Mouse (Mus musculus) stomach, embryonic 14.5 days (tissue): ENCODE measurements at regions not wholly inside any gene's neighbourhood (a gene's known extent, or its start where the extent isn't known, plus 50 kb on each side); places are given as distances from the start of the nearest gene placed in this dataset.
"Not testable (repeated sequence)": the region's sequence is repeated elsewhere in the genome, so short reads cannot be mapped to it uniquely, and the experiment has no call there.

Experiments
- ATAC-seq: fragments of 200-750 bp; cut with Nextera tagmentation; 2 replicates; pipeline ENCODE4 v1.8.0; 2017; ENCODE audit warnings: low read depth, moderate TSS enrichment; ENCODE audit not compliant: insufficient number of reproducible peaks, insufficient read depth, low FRiP score
- H3K27ac ChIP-seq: fragments of 300-500 bp; sonication (generic); 2 replicates; pipeline ENCODE4 v1.5.1; 2014; ENCODE audit warnings: mild to moderate bottlenecking, low read length, moderate library complexity, mixed read lengths
- H3K27me3 ChIP-seq: fragments of 300-500 bp; sonication (generic); 2 replicates; pipeline ENCODE4 v1.6.1; 2014; ENCODE audit warnings: low read length, control low read depth, mixed read lengths; ENCODE audit not compliant: control insufficient read depth, insufficient read depth
- H3K36me3 ChIP-seq: fragments of 300-500 bp; sonication (generic); 2 replicates; pipeline ENCODE4 v1.6.1; 2014; ENCODE audit warnings: mild to moderate bottlenecking, control low read depth, low read length, moderate library complexity, mixed read lengths; ENCODE audit not compliant: control insufficient read depth, insufficient read depth
- H3K4me1 ChIP-seq: fragments of 300-500 bp; sonication (generic); 2 replicates; pipeline ENCODE4 v1.6.1; 2014; ENCODE audit warnings: low read length, control low read depth, mixed read lengths; ENCODE audit not compliant: control insufficient read depth, insufficient read depth
- H3K4me2 ChIP-seq: fragments of 300-500 bp; sonication (generic); replicated peaks from 2 replicates; pipeline ENCODE4 v1.6.1; 2014; ENCODE audit warnings: low read depth, low read length, control low read depth
- H3K4me3 ChIP-seq: fragments of 300-500 bp; sonication (generic); 2 replicates; pipeline ENCODE4 v1.5.1; 2014; ENCODE audit warnings: low read depth, low read length, control low read depth
- H3K9ac ChIP-seq: fragments of 300-500 bp; sonication (generic); replicated peaks from 2 replicates; pipeline ENCODE4 v1.6.1; 2014; ENCODE audit warnings: low read depth, mild to moderate bottlenecking, control low read depth, low read length, moderate library complexity, mixed read lengths
- H3K9me3 ChIP-seq: fragments of 300-500 bp; sonication (generic); 2 replicates; pipeline ENCODE4 v1.6.1; 2016; ENCODE audit warnings: low read depth, low read length, control low read depth; ENCODE audit not compliant: control insufficient read depth
- WGBS: fragments of 180-500 bp; shearing (Covaris S2); extraction: QIAGEN DNeasy Blood & Tissue Kit; methylation state at CpG from one replicate; pipeline ENCODE4 v1.1.7; 2014; 5-methylcytosine and 5-hydroxymethylcytosine counted together

DNA sequence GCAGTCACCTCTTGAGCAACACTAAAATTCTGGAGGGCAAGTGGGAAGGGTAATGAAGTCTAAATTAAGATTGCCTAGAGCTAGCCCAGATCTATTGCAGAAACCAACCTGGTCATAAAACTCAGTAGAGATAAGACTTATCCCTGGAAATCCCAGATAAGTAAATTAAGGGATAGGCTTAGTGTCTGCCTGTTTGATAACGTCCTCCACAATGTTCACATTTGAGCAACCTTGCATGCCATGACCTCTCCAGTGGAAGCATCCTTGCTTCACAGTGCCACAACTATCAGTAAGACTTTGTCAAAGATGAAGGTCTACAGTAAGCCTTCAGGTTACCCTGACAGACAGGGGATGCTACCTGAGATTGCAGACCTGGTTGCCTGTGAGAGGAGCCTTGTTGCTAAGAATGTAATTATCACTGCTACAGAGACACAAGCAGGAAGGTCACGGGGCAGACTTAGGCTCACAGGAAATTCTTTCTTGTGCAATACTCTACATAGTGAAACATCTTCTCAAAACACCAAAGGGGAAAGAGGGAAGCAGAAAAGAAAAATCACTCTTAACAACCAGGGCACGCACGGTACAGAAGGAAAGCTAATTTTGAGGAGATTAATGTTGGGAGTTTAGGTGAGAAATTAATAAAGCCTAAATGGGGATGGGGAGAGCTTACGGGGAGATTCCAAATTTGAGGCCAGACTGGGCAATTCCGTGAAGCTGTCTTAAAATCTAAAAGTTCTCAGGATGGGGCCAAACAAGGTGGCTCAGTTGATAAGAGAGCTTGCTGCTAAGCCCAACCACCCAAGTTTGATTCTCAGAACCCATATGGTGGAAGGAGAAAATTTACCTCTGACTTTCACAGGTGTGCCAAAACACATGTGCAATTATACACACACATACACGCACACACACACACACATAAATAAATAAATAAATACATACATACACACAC is 56.9 kb upstream of the Prdm9 start:
- H3K4me3 ChIP-seq, result no peak overlapping the region
- H3K4me2 ChIP-seq, result no peak overlapping the region
- H3K27ac ChIP-seq, result no peak overlapping the region
- no peak overlapping the region for H3K9ac ChIP-seq
- H3K9me3 ChIP-seq, result no peaks in the 10 kb centered on the region
- no peak for ATAC-seq
- H3K4me1 ChIP-seq, result no peaks in the 10 kb centered on the region
- no peaks in the 10 kb centered on the region for H3K36me3 ChIP-seq
- 76% methylated on average over 7 of the region's 7 CpGs for WGBS
- no peaks in the 10 kb centered on the region for H3K27me3 ChIP-seq

DNA sequence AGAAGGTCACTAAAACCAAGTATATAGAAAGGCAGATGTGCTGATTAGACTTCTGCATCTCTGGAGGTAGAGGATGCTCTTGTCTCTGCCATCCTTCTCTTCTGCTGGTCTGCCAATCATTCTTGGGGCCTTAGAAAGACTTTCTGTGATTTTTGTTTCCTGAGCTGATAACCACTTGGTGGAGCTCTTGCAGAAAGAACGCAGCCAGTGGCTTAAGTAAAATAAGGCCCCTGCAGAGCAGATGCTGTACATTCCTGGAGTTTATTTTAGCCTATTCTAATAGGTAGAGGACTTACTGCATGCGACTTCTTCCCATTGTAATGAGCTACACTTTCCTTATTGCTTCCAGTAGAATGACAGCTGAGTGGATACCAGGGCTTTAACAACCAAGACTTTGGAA is 58.8 kb upstream of the Prdm9 start:
- Histone ChIP-seq H3K27me3 (no peaks in the 10 kb centered on the region), H3K4me2 (no peak overlapping the region), H3K4me3 (no peak overlapping the region), H3K9ac (no peak overlapping the region), H3K4me1 (no peaks in the 10 kb centered on the region), H3K27ac (no peak overlapping the region), H3K36me3 (no peaks in the 10 kb centered on the region), H3K9me3 (no peaks in the 10 kb centered on the region)
- 0 out of 2 replicates have a peak, but pooled peaks have one; percentile 18 for ATAC-seq
- 3% methylated on average over 2 of the region's 2 CpGs for WGBS

DNA sequence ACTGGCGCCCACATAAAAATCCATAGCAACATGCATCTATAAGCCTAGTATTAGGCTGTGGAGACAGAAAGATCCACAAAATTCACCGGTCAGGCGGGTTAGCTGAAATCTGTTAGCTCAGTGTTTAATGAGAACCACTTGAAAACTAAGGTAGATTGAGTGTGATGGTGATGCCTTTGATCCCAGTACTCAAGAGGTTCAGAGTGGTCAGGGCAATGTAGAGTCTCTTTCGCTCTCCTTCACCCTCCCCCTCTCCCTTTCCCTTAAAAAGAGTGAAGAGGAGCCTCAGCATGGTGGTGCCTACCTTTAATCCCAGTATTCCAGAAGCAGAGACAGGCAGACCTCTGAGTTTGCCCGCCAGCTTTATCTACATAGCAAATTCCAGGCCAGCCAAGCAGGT is 66.6 kb upstream of the Prdm9 start:
- Histone ChIP-seq H3K9me3 (no peaks in the 10 kb centered on the region), H3K27ac (no peak overlapping the region), H3K4me2 (peak overlapping the region; percentile 34; the same call in 1 of the 2 replicates), H3K4me3 (no peak overlapping the region), H3K9ac (no peak overlapping the region), H3K4me1 (no peaks in the 10 kb centered on the region), H3K36me3 (no peaks in the 10 kb centered on the region), H3K27me3 (no peaks in the 10 kb centered on the region)
- WGBS, result 69% methylated on average over 5 of the region's 5 CpGs
- no peak for ATAC-seq

DNA sequence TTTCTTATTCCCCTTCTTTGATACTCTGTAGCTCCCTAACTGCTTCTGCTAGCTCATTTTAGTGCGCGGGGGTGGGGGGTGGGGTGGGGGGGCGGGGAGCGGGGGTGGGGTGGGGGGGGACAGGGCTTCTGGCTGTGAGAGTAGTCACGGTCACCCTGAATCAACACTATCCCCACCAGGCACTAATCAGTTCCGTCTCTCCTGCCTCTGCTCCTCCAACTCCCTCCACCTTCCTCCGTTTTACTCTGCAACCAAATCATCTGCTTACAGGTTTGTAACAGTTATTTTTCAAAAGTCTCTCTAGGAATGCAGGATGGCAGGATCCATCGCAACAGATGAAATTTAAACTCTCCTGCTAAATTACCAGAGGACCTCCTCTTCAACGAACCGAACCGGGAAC is 67.5 kb upstream of the Prdm9 start:
- no peaks in the 10 kb centered on the region for H3K27me3 ChIP-seq
- 0 out of 2 replicates have a peak, but pooled peaks have one; percentile 53 for ATAC-seq
- no peaks in the 10 kb centered on the region for H3K36me3 ChIP-seq
- H3K4me1 ChIP-seq, result no peaks in the 10 kb centered on the region
- WGBS, result 9% methylated on average over 11 of the region's 11 CpGs
- no peak overlapping the region for H3K27ac ChIP-seq
- no peak overlapping the region for H3K9ac ChIP-seq
- no peaks in the 10 kb centered on the region for H3K9me3 ChIP-seq
- H3K4me2 ChIP-seq, result peak overlapping the region; percentile 34
- H3K4me3 ChIP-seq, result no peak overlapping the region

DNA sequence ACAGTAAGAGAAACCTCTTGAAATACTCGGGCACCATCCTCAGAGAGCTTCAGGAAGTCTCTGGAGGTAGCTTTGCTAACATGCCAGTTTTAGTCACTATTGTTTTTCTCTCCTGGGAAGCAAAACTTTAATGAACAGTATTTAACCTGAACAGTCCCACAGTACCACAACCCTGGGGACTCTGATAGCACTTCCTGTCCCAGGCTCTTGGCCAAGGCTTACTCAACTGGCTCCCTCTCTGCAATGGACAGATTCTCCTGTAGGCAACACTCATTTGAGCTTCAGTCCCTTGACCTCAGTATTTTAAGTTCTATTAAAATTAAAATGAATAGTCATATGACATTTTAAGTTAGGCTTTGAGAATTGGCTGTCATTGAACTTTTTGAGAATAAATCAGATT is 67.9 kb upstream of the Prdm9 start:
- H3K9me3 ChIP-seq, result no peaks in the 10 kb centered on the region
- 28% methylated on average over 1 of the region's 1 CpGs for WGBS
- H3K9ac ChIP-seq, result no peak overlapping the region
- no peak overlapping the region for H3K27ac ChIP-seq
- H3K4me2 ChIP-seq, result peak overlapping the region; percentile 34; the same call in 1 of the 2 replicates
- H3K4me3 ChIP-seq, result no peak overlapping the region
- H3K27me3 ChIP-seq, result no peaks in the 10 kb centered on the region
- H3K4me1 ChIP-seq, result no peaks in the 10 kb centered on the region
- ATAC-seq, result no peak
- H3K36me3 ChIP-seq, result no peaks in the 10 kb centered on the region

DNA sequence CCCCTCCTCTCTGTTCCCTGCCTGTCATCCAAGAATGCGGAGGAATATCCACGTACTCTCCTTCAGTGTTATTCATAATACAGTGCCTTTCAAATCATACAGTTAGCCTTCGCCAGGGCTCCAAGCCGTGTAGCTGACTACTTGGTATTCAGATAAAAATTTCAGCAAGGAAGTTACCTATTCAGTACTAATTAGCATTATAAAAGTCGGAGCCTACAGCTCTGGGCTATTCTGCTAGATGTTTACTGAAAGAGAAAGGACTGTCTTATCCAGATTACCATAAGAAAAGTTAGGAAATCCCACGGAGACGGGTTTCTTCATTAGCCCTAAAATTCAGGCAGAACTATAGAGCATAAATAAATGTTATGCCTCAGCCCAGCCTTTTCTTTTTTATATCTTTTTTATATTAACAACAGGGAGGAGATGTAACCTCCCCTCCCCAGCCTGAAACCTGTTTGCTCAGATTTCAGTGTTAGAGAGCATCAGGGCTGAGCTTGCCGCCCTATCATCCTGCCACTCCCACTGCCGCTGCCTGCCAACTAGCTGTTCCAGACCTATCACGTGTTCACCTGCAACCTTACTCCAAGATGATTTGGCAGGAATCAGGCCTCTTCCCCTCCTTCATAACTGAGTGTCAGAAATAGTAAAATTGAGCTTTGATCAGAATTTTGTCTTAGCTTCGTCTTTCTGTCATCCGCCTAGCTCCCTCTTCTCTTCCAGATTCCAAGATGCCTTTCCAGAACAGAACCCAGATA is 65.5 kb upstream of the Chd1 start:
- not testable (repeated sequence) for H3K4me2 ChIP-seq, H3K36me3 ChIP-seq, H3K4me1 ChIP-seq, H3K27me3 ChIP-seq, ATAC-seq, H3K27ac ChIP-seq, H3K4me3 ChIP-seq, H3K9ac ChIP-seq, H3K9me3 ChIP-seq
- WGBS, result 83% methylated on average over 12 of the region's 12 CpGs

DNA sequence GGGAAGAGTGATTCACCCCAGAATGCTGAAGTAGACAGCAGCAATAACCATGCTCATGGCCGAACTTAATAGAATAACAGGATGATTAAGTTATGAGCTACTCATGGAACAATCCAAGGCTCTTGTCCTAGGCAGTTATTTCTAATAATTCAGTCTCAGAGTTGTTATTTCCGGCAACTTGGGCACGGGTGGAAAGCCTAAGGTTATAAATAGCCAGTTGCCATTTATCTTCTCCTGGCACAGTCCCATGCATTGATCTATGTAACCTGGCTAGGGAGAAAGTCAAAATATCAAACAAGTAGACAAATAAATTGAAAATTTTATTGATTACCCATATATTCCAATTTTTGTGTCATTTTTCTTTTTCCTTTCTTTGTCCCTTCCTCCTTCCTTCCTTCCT is 64.0 kb upstream of the Chd1 start:
- Histone ChIP-seq H3K27me3 (no peaks in the 10 kb centered on the region), H3K4me3 (no peak overlapping the region), H3K4me1 (no peaks in the 10 kb centered on the region), H3K9ac (no peak overlapping the region), H3K4me2 (no peak overlapping the region), H3K36me3 (no peaks in the 10 kb centered on the region), H3K27ac (no peak overlapping the region), H3K9me3 (no peaks in the 10 kb centered on the region)
- ATAC-seq, result no peak
- 72% methylated on average over 3 of the region's 3 CpGs for WGBS

DNA sequence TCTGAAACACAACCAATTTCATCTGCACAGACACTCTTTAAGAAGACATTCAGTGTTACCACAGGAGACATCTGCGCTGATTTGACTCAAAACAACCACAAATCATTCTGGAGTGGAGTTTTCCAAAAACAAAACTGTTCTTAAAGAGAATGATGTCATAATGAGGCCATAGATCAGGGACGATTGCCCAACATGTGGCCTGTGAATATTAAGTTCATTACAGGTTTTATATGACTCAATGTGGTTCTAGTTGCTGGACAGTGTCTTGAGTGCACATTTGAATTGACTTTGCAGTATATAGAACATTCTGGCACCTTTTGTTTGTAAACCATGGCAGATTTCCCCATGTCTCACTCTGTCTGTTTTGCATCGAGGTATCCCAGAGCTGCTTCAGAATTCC is 63.0 kb upstream of the Chd1 start:
- H3K27me3 ChIP-seq, result no peaks in the 10 kb centered on the region
- ATAC-seq, result no peak
- H3K4me3 ChIP-seq, result no peak overlapping the region
- no peaks in the 10 kb centered on the region for H3K36me3 ChIP-seq
- no peak overlapping the region for H3K27ac ChIP-seq
- 75% methylated on average over 3 of the region's 3 CpGs for WGBS
- no peaks in the 10 kb centered on the region for H3K9me3 ChIP-seq
- no peak overlapping the region for H3K4me2 ChIP-seq
- H3K4me1 ChIP-seq, result no peaks in the 10 kb centered on the region
- H3K9ac ChIP-seq, result no peak overlapping the region
